Comparison of ENCODE assay signal across 32 mouse cellular contexts in the genomic region with DNA sequence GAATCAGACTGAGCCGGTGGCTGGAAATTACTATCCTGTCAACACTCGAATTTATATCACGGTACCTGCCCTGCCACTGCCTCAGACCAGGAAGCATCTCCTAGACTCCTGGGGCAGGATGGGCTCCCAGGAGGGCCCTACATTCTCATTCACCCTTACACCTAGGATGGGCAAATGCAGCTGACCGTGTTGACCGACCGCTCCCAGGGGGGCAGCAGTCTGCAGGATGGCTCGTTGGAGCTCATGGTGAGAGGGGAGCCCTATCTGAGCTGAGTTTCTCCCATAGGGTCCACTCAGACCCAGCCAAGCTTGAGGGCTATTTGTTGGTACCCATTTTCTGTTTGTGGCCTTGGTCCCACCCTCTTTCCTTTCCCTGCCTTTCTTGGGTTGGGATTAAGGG. TPM values are rescaled to one million over a fixed set of nuclear protein-coding genes. Genes with fewer than 3 reads are reported as not detected.
"Had no signal": no experiment of that assay in that cellular context is flagged by ENCODE, and none has a peak within 500 bp of the region (broad histone marks: within the 10 kb centered on the region; RNA-seq: fewer than 3 reads in every experiment).

No protein-coding gene starts in this region.

- DNase-seq: left cerebral cortex, postnatal 4 days; liver; liver, embryonic 13.5 days; liver, postnatal 0 days; lung, adult 18-20 months; lung, adult 2 months; lung, embryonic 14.5 days; lung, postnatal 10 days; lung, postnatal 14 days; lung, postnatal 36 days; lung, postnatal 4 days; midbrain, embryonic 14.5 days had no signal

- H3K9me3 ChIP-seq: limb, embryonic 10.5 days; limb, embryonic 12.5 days; limb, embryonic 13.5 days; limb, embryonic 15.5 days; liver, embryonic 12.5 days; liver, embryonic 13.5 days; liver, embryonic 15.5 days; lung, embryonic 15.5 days; megakaryocyte, embryonic 14.5 days; midbrain, embryonic 10.5 days; midbrain, embryonic 12.5 days; midbrain, embryonic 13.5 days; midbrain, embryonic 15.5 days; neural tube, embryonic 12.5 days had no signal

- H3K27me3 ChIP-seq: limb, embryonic 12.5 days; limb, embryonic 13.5 days; limb, embryonic 15.5 days; liver, embryonic 12.5 days; liver, embryonic 13.5 days; liver, embryonic 15.5 days; lung, embryonic 15.5 days; megakaryocyte, embryonic 14.5 days; midbrain, embryonic 12.5 days; midbrain, embryonic 13.5 days; midbrain, embryonic 15.5 days; neural tube, embryonic 12.5 days had no signal

- H3K4me3 ChIP-seq: limb, embryonic 10.5 days; limb, embryonic 12.5 days; limb, embryonic 13.5 days; limb, embryonic 15.5 days; liver, embryonic 12.5 days; liver, embryonic 13.5 days; liver, embryonic 15.5 days; lung, embryonic 15.5 days; megakaryocyte, embryonic 14.5 days; midbrain, embryonic 10.5 days; midbrain, embryonic 12.5 days; midbrain, embryonic 13.5 days; midbrain, embryonic 15.5 days; myocyte; neural tube, embryonic 12.5 days had no signal

- H3K4me1 ChIP-seq: limb, embryonic 12.5 days; limb, embryonic 13.5 days; limb, embryonic 15.5 days; lung, embryonic 15.5 days; midbrain, embryonic 10.5 days; midbrain, embryonic 12.5 days; midbrain, embryonic 13.5 days; midbrain, embryonic 15.5 days; neural tube, embryonic 12.5 days had no signal

- H3K27ac ChIP-seq: limb, embryonic 10.5 days; limb, embryonic 12.5 days; limb, embryonic 13.5 days; limb, embryonic 15.5 days; liver, embryonic 12.5 days; liver, embryonic 13.5 days; liver, embryonic 14.5 days; liver, embryonic 15.5 days; lung, embryonic 15.5 days; macrophage; midbrain, embryonic 10.5 days; midbrain, embryonic 12.5 days; midbrain, embryonic 13.5 days; midbrain, embryonic 15.5 days; neural tube, embryonic 12.5 days had no signal

RNA-seq across cellular contexts. Expression of gene Zfp791, which starts 27.3 kb away (rescaled TPM):
- total RNA-seq: megakaryocyte progenitor cell, adult 5-6 weeks; megakaryocyte, adult 5-6 weeks; megakaryocyte-erythroid progenitor cell, adult 5-6 weeks; monocyte, adult 5-6 weeks had no signal
- polyA plus RNA-seq: myocyte had no signal
